Mouse (Mus musculus) bone marrow macrophage, adult 2 months (primary cell): Measurements from ENCODE around the gene Vamp1. TPM values are rescaled to one million over a fixed set of nuclear protein-coding genes. Genes with fewer than 3 reads are reported as not detected.
"Not testable (repeated sequence)": the region's sequence is repeated elsewhere in the genome, so short reads cannot be mapped to it uniquely, and the experiment has no call there.

Experiments
- H3K27ac ChIP-seq: 2 replicates; pipeline ENCODE4 v1.5.1; 2012; ENCODE audit warnings: low read depth, low read length; ENCODE audit not compliant: insufficient read depth
- H3K4me1 ChIP-seq: 2 replicates; pipeline ENCODE4 v1.6.1; 2012; ENCODE audit warnings: low read length; ENCODE audit not compliant: control insufficient read depth, insufficient read depth
- H3K4me3 ChIP-seq: 2 replicates; pipeline ENCODE4 v1.5.1; 2012; ENCODE audit warnings: mild to moderate bottlenecking, low read length, moderate library complexity; ENCODE audit not compliant: insufficient read depth
- CTCF ChIP-seq: IDR thresholded peaks from 2 replicates; pipeline ENCODE4 v1.5.1; 2012; ENCODE audit warnings: low read depth, mild to moderate bottlenecking, low read length, moderate library complexity
- POLR2A ChIP-seq: IDR thresholded peaks from 2 replicates; pipeline ENCODE4 v1.6.1; 2012; ENCODE audit warnings: mild to moderate bottlenecking, low read depth, low read length, borderline replicate concordance
- polyA plus RNA-seq: library from polyadenylated mRNA; stranded (reverse); fragments of >200 nt; gene quantifications from 2 replicates; pipeline ENCODE4 v1.2.4, GENCODE M21; 2012; ENCODE audit not compliant: missing spikeins, insufficient read depth, insufficient read length

Vamp1 gene
- polyA plus RNA-seq, 1 experiment = 15.0 TPM

GRCm38 (mm10) chr6:125274841-125275563 is 59.7 kb downstream of the Vamp1 start:
- peaks cover 12% of the 10 kb centered on the region; the same call in 1 of the 2 replicates for H3K4me1 ChIP-seq
- no peak overlapping the region for H3K4me3 ChIP-seq
- no peak overlapping the region for H3K27ac ChIP-seq
- no peak for TF ChIP-seq CTCF
- TF ChIP-seq POLR2A = no peak

GRCm38 (mm10) chr6:125279729-125280128 is 64.4 kb downstream of the Vamp1 start:
- Histone ChIP-seq H3K4me3 (no peak overlapping the region), H3K4me1 (peaks cover 4% of the 10 kb centered on the region; the same call in 1 of the 2 replicates), H3K27ac (no peak overlapping the region)
- TF ChIP-seq POLR2A = no peak

- H3K27ac ChIP-seq, H3K4me3 ChIP-seq, H3K4me1 ChIP-seq: not testable (repeated sequence)
These were observed 67.4 kb downstream of the Vamp1 start for GRCm38 (mm10) chr6:125282721-125283120.

- TF ChIP-seq POLR2A = no peak
- no peak for TF ChIP-seq CTCF
- Histone ChIP-seq H3K4me3 (no peak overlapping the region), H3K27ac (no peak overlapping the region), H3K4me1 (peaks cover 6% of the 10 kb centered on the region; the same call in 1 of the 2 replicates)
These were observed 68.9 kb downstream of the Vamp1 start for GRCm38 (mm10) chr6:125284250-125284649.

GRCm38 (mm10) chr6:125284751-125285150 is 69.4 kb downstream of the Vamp1 start:
- no peak for TF ChIP-seq POLR2A
- TF ChIP-seq CTCF = no peak
- Histone ChIP-seq H3K27ac (no peak overlapping the region), H3K4me1 (peaks cover 5% of the 10 kb centered on the region; the same call in 1 of the 2 replicates), H3K4me3 (no peak overlapping the region)

GRCm38 (mm10) chr6:125285890-125286289 is 70.5 kb downstream of the Vamp1 start, which contains the start of gene Tuba3a:
Tuba3a (minus strand) TSS chr6:125286042.
- Histone ChIP-seq H3K27ac (no peak within 1 kb of the TSS), H3K4me1 (peaks cover 3% of the 10 kb centered on the region; the same call in 1 of the 2 replicates), H3K4me3 (no peak within 1 kb of the TSS)
- no peak for TF ChIP-seq POLR2A
- TF ChIP-seq CTCF = no peak

GRCm38 (mm10) chr6:125286944-125287343 is 71.6 kb downstream of the Vamp1 start:
- no peak for TF ChIP-seq CTCF
- TF ChIP-seq POLR2A = no peak
- peaks cover 3% of the 10 kb centered on the region; the same call in 1 of the 2 replicates for H3K4me1 ChIP-seq

GRCm38 (mm10) chr6:125288730-125289129 is 73.4 kb downstream of the Vamp1 start:
- no peak overlapping the region for H3K4me3 ChIP-seq
- no peak overlapping the region for H3K27ac ChIP-seq
- TF ChIP-seq CTCF = no peak
- no peak for TF ChIP-seq POLR2A

More at GRCm38 (mm10) chr6:125286944-125287343, 71.6 kb downstream of the Vamp1 start:
- Histone ChIP-seq H3K4me3 (no peak overlapping the region), H3K27ac (no peak overlapping the region)

GRCm38 (mm10) chr6:125291329-125291728 is 76.0 kb downstream of the Vamp1 start:
- H3K27ac ChIP-seq = no peak overlapping the region
- TF ChIP-seq CTCF (no peak), POLR2A (no peak)

More at GRCm38 (mm10) chr6:125288730-125289129, 73.4 kb downstream of the Vamp1 start:
- peaks cover 3% of the 10 kb centered on the region; the same call in 1 of the 2 replicates for H3K4me1 ChIP-seq

GRCm38 (mm10) chr6:125292256-125292655 is 76.9 kb downstream of the Vamp1 start:
- H3K4me3 ChIP-seq = no peak overlapping the region
- H3K4me1 ChIP-seq = peaks cover 3% of the 10 kb centered on the region; the same call in 1 of the 2 replicates
- H3K27ac ChIP-seq = no peak overlapping the region
- TF ChIP-seq CTCF = no peak
- no peak for TF ChIP-seq POLR2A

More at GRCm38 (mm10) chr6:125291329-125291728, 76.0 kb downstream of the Vamp1 start:
- Histone ChIP-seq H3K4me3 (no peak overlapping the region), H3K4me1 (peaks cover 3% of the 10 kb centered on the region; the same call in 1 of the 2 replicates)
